Mouse (Mus musculus) testis, postnatal 14 days (tissue): ENCODE results near the gene Pa2g4.
"Not testable (repeated sequence)": the region's sequence is repeated elsewhere in the genome, so short reads cannot be mapped to it uniquely, and the experiment has no call there.

ENCODE experiments used
- DNase-seq: peaks from one replicate; pipeline ENCODE4 v3.0.0; 2021; ENCODE audit warnings: low spot score

Pa2g4 gene

DNA sequence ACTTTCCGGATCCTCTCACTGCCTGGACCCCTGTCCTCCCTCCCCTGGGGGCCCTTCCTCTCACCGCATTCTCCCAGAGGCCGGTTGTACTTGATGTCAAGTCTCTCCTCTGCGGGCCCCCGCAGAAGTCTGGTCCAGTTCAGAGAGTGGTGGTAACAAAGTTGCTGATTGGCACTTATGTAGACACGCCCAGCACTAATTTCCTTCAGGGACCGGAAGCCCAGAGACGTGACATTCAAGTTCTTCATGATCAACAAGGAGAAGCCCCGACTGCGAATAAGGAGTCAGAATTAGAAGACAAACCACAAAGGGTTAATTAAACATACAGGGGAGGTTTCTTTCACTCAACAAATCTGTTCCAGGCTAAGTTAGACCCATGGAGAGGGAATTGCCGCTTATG lies 12.5 kb upstream of the Pa2g4 start:
- no peak for DNase-seq

DNA sequence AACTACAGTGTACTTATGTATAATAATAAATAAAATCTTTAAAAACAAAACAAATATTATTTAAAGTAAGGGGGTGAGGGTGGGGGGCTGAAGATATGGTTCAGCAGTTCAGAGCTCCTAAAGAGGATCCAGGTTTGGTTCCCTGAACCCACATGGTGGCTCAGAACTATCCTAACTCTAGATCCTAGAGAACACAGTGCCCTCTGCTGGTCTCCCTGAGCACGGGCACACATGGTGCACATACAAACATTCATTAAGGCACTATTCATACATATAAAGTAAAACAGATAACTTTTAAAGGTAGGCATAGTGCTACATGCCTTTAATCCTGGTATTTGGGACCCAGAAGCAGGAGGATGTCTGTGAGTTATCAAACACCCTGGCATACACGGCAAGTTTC lies 9.3 kb upstream of the Pa2g4 start:
- no peak for DNase-seq

DNA sequence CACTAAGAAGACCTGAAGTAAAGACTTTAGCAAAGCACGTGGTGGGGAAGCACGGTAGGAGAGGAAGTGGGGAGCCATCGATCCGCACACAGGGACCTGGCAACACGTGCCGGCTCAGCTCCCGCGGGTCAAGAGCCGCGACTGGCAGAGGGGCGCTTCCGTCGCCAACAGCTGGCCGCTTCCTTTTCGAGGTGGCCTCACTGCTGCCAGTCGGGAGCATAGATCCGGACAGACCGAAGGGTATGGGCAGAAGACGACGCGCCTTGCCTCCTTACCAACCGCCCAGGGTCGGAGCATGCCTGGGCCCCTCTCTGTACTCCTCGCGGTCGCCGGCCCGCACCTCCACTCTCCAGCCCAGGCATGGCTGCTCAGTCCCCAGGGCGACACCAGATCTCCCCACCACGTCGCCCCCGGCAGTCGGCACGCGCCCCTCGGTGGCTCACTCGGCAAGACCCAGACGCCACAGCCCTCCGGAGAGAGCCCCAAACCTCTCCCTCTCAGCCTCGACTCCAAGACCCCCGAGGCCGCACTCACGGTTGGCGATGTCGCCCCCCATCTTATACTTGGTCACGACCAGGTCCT lies 490 bp downstream of the Pa2g4 start:
- no peak for DNase-seq

DNA sequence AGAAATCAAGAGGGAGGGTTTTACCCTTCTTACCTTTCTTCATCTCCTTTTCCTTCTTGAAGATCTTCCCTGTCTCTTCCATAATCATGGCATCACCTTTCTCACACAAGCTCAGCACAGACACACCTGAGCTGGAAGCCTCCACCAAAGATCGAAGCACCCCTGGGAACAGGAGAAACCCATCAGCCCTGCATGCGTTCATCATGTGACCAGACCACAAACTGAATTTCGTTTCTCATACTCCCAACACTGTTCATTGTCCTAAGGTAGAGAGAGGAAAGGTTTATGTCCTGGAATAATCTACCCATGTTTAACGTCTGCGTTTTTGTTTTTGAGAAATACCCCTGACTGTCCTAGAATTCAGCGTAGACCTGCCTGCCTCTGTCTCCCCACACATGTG lies 2.2 kb downstream of the Pa2g4 start:
- DNase-seq = no peak

DNA sequence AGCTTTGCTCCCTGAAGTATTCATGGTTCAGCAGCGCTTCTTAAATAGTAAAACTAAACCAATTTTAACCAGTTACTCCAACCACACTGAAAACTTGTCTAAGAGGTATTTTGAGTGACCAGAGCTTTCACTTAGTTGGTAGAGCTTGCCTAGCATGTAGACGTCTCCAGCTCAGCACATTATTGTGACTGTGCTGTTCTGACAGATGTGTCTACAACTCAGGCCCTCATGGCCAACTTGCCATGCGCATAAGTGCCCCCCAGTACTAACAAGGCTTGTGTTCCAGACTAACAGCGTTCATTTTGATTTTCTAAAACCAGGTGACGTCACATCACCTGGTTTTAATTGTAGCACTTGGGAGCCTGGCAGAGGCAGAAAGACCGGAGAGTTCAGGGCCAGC lies 8.8 kb downstream of the Pa2g4 start:
- no peak for DNase-seq

DNA sequence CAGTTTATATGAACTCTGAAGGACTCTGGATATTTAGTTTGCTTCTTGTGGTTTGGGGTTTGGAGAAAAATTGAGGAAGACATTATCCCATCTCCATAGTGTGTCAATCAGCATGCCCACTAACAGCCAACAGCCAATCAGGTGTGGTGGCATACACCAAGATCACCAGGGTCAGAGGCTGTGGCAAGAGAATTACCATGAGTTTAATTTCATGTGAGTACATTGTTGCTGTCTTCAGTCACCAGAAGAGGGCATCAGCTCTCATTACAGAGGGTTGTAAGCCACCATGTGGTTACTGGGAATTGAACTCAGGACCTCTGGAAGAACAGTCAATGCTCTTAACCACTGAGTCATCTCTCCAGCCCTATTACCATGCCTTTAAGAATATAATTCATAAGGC lies 9.5 kb downstream of the Pa2g4 start:
- DNase-seq = no peak

DNA sequence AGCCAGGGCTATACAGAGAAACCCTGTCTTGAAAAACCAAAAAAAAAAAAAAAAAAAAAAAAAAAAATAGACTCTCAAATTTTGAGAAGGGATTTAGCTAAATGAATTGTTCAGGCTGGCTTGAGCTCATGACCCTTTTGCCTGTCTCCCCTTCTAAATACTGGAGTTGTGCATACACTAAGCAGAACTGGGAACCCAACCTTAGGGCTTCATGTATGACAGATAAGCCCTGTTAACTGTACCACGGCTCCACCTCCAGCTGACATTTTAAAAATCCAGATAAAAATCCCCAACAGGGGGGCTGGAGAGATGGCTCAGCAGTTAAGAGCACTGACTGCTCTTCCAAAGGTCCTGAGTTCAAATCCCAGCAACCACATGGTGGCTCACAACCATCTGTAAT lies 10.2 kb downstream of the Pa2g4 start:
- not testable (repeated sequence) for DNase-seq

DNA sequence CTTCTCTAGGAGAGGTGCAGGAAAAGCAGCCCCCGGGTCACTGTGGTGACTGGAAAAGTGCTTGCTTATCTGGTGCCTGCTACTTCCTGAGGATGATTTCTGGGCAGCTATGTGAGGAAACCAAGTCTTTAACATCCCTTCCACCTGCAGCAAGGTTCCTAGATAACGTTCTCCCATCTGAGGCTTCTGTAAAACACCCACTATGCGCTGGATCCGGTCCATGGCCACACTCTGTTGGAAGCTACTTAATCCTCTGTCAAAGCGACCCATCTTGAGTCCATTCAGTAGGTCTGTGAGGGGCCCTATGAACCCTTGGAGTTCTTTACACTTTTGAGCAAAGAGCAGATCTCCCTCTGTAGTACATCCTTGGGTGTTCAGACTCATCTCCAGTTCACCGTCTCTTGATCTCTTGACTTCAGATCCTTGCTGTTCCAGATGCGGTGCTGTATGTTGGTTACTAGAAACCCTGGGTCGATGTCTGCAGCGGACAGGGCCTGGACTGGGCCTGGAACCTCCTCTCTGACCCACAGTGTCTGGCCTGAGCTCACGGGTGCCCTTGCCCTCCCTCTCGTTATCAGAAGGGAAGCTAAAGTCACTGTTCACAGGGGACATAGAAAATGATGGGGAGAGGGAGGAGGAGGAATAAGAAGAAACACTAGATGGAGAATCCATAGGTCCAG lies 15.5 kb downstream of the Pa2g4 start:
- not testable (repeated sequence) for DNase-seq

DNA sequence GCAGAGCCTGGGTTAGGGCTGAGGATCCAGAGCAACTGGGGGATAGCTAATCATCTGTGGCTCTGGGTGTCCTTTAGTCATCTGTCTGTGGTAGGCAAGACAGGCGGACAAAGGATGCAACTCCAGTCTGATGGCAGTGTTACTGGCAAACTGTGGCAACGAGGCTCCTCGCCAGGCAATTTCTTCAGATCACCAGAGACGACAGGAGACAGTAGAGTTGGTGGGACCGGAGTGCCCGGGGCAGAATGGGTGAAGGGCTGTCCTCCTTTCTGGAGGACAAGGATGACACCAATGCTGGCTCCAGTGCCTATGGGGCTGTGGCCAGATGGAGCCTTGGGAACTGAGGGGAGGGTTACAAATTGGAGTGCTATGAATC lies 16.1 kb downstream of the Pa2g4 start:
- not testable (repeated sequence) for DNase-seq

DNA sequence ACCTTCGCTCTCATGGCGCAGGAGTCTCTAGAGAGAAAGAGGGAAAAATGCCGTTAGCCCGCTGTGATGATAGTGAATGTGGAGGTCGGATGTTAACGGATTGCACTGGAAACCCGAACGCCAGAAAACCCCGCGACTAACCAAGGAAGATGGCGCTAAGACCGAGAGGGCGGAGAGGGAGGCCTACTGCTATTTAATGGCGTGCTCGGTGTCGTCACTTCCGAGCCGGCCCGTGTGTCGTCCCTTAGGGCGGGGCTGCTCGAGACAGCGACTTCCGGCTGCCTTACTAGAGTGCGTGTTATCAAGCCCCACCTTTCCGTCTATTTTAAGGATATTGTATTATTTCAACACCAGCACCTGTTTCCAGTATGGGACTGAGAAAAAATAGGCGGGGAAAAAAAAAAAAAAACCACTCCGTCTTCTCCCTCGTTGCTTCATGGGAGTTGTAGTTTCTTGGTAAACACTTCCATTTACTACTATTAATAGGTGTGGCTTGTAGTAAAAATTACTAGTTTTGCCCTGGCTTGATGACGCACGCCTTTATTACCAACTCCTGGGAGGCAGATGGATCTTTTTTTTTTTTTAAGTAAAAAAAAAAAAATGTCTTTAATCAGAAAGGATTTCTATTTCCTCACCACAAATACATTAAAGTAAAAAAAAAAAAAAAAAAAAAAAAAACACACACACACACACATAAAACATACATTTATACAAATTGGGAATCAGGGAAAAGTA lies 16.7 kb downstream of the Pa2g4 start, which contains the start of gene Rpl41:
TSS of gene Rpl41 (minus strand) at position 359 of the 735 bp plus-strand sequence.
- DNase-seq = peak; percentile 92

DNA sequence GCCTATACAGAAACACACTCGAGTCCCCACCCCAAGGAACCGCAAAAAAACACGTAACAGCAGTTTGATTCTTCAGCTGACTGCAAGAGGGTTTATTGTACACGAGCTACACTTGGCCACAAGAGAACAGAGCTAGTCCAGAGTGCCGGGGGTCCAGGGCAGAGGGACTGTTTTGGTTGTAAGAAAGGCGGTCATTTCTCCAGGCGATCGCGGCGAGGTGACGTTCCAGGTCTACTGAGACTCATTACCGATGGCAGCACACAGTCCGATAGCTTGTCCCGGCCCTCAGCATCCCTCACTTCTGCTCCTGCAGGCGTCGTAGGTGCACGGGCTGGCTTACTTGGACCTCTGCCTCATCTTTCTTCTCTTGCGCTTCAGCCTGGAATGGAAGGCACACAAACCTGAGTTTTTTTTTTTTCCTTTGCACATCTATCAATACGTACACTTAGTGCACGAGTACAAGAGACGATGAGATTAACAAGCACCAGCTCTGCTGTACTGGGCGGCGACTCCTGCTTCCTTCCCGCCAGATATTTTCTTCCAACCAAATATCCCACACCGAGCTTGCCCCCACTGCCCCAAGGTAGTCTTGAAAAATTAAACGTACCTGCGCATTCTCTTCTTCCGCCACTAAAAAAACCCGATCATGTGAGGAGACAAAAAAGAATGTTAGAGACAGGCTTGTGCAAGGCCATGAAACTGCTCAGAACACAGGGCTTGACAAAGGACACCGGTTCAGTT lies 17.6 kb downstream of the Pa2g4 start:
- not testable (repeated sequence) for DNase-seq

DNA sequence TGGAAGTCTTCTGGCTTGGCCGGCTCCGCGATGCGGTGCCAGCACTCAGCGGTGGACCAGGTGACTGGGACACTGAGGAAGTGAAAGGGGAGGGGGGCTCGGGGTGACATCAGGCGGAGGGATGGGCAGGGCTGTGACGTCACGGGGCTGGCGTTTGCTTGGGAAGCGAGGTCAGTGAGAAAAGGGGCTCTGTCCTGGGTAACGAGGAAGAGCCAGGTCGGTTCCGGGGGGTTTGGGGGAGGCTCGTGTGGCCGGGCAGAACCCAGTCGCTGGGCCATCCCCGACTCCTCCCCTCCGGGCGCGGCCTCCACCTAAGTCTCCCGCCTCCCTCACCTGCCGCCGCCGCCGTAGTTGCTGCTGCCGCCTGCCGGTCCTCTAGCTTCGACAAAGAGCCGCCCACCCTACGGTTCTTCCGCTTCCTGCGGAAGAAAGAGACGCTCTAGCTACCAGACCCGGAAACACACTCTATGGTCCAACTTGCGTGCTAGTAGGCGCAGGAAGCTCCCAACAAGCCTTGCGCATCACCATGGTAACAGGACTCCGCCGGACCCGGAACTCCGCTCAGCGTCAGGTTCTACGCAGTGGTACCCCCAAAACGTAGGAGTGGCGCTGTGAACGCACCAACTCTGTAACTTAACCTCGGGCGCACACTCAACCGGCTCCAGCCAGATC lies 18.3 kb downstream of the Pa2g4 start, which contains the start of gene Zc3h10:
TSS of gene Zc3h10 (minus strand) at position 414 of the 672 bp plus-strand sequence.
- DNase-seq = peak; percentile 96

DNA sequence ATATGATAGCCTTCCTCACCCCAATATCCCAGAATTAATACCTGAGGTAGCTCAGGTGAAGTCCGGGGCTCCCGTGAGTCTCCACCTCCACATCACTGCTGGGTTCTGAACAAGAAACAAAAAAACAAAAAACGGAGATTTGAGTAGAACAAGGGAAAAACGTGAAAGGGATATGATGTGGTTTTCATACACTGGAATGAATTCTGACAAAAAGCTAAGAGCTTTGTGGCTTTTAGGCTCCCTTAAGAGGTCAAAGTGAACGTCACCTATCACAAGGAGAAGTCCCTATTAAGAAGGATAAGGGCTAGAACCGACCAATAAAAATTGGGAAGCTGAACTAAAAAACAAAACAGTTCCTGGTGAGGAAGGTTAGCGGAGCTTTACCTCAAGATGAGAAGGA lies 19.0 kb downstream of the Pa2g4 start:
- no peak for DNase-seq

DNA sequence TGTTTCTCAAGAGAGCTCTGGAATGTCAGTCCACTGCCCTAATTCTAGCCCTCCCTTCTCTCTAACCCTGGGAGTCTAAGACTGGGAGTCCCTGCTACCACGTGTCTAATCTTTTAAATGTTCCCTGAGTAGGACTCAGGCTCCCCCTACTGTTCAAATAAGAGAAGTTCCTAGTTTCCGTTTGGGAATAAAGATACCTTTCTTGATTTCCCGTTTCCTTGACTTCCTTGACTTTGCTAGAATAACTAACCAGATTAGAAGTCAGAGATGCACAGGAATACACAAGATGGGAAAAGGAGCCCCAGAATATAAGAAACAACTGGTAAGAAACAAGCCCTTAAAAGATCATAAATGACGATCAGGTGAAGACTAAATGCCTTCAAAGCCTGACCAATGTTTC lies 19.4 kb downstream of the Pa2g4 start:
- no peak for DNase-seq

DNA sequence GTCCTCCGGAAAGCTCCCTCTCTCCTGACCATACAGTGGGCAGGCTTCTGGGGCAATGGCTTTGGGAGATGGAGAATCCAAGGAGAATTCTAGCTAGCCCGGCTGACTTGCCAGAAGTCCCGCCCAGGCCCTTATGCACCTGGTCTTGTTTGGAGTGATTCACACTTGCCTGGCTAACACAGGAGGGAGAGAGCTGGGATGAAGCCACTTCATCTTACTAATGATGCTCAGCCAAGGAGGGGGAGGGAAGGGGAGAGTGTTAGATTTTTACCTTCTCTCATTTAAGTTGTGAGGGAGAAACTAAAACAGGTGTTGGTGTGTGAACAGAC lies 20.3 kb downstream of the Pa2g4 start:
- no peak for DNase-seq

DNA sequence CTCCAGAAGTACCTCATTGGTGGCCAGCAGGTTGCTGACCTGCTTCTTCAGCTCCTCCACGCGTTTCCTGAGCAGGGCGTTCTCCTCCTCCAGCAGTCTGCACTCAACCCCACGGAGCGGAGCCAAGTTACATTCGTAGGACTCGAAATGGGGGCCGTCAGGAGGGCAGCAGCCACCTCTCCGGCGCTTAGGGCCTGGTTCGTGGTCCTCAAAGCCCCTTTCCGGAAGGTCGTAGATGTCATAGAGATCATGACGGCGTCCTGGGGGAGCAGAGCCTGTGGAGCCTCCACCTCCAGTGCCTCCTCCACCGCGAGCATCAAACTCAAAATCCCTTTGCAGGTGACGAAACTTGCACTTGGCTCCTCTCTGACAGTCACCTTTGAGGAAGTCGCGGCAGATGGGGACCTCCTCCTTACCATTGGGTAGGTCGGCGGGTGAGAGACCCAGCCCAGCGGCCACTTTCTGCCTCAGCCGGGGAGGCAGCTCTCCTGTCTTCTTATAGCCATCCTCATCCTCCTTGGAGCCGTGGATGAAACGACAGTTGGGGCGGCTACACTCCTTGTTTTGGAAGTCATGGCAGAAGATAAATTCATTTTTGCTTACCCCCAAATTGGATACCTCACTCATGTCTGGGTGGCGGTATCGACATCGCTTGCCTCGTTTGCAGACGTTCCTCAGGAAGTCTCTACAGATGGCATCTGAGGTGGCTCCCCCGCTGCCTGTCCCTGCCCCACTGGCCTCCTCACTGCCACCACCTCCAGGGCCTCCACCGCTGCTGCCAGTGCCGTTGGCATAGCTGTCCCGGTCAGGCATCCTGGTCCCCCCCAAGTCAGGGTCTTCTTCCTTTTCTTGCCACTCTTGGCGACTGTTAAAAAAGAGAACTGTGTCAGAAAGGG lies 20.9 kb downstream of the Pa2g4 start:
- no peak for DNase-seq

DNA sequence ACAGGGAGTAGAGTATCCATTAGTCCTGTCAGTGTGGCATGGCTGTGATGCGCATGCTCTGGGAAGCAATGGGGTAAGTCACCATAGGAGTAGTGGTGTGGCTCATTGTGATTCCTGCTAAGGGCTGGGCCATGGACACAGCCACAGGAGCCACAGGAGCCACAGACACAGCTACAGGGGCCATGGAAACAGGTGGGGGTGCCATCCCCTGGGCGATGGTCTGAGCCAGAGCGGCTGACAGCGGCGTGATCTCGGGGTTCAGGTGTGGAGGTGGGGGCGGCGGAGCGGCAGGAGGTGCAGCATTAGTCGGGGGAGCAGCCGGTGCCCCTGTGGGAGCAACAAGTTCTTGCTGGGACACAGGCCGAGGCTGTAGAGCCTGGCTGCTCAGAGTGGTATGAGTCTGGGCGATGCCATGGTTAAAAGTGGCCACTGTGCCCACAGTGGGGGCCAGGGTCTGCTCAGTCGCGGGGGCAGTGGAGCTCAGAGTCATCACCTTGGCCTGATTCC lies 21.6 kb downstream of the Pa2g4 start:
- no peak for DNase-seq

DNA sequence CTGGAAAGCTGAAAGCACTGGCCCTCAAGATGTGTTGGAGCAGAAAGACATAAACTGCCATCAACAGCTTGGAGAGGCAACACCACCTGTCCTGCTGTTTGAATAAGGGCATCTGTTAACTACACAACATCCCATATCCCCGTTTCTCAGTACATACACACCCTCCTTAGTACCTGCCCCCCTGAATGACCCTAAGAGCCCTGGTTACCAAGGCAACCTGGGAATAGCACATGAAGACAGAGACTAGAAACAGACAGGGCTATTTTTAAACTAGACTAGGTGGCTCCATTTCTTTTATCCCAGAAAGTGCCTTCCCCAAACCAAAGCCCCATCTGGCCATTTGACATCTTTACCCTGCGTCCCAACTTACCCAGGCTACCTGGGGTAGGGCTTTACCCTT lies 22.7 kb downstream of the Pa2g4 start:
- no peak for DNase-seq

DNA sequence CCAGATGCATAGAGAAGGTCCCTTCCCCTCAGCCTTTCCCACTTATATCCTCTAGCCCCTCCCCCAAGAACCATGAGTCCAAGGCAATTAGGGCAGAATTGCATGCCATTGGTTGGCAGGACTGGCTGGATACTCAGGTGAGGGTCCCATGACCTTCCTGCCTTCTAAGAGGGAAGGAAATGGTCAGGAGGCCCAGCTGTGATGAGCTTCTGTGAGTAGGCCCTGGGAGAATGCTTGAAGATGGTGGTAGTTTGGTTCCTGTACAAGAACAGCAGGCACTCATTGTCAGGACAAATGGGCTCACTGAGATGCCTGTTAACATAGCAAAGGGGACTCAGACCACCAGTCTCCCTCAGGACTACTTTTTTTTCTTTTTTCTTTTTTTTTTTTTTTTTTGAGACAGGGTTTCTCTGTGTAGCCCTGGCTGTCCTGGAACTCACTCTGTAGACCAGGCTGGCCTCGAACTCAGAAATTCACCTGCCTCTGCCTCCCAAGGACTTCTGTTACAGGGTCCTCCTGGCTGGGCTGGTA lies 27.4 kb downstream of the Pa2g4 start:
- DNase-seq = no peak

DNA sequence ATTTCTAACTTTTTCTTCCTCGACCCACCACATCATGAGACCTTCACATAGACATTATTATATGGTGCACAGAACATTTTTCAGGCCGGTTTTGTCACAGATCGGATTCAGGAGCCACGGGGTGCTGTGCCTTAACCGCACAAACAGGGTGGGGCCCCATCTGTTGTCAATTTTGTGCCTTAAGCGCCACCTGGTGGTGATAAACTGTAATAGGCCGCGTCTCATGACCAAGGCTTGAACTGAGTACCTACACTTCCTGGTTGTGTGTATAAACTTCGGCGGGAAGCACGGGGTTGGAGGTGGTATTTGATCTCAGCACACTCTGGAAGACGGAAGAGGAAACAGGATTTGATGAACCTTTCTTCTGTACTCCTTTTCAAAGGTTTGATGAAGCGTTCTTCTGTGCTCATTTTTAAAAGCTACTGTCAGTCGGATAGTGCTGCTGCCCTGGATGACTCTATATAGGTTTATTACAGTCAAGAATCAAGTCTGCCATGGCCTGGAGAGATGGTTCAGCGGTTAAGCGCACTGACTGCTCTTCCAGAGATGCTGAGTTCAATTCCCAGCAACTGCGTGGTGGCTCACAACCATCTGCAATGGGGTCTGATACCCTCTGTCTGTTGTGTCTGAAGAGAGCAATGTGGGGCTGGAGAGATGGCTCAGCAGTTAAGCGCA lies 29.4 kb downstream of the Pa2g4 start:
- DNase-seq = peak; percentile 75
